Comparison of ENCODE assay signal across 11 mouse cellular contexts in the genomic region with DNA sequence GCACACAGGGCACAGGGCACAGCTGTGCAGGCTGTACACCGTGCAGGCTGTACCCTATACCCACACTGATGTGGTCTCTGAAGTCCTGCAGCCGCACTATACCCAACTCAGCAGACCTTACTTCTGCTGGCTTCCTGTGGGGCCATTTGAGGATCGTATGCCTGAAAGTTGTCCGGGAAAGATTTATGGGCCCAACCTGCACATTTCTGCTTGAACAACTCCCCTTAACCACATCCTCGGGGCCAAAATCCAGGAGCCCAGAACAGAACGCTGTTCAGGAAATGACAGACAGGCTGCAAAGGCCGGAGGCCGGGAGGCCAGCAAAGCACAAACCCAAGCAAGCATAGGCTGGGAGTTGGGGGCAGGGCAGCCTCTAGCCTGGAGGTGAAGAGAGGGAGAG. TPM values are rescaled to one million over a fixed set of nuclear protein-coding genes. Genes with fewer than 3 reads are reported as not detected.
A peak's percentile ranks its signal among the peaks of the same experiment; 100 is the strongest.
DNase-seq lines count a peak whose midpoint lies in the region; ATAC-seq lines count a peak whose summit lies in the region.
"Had no signal": no experiment of that assay in that cellular context is flagged by ENCODE, and none has a peak within 500 bp of the region (broad histone marks: within the 10 kb centered on the region; RNA-seq: fewer than 3 reads in every experiment).

No protein-coding gene starts in this region.

- no peaks in the 10 kb centered on the region for H3K36me3 ChIP-seq in liver, embryonic 12.5 days
- H3K36me3 ChIP-seq in forebrain, embryonic 14.5 days (ENCODE audit: control insufficient read depth, insufficient read depth, low read length): no peaks in the 10 kb centered on the region
- no peaks in the 10 kb centered on the region for H3K36me3 ChIP-seq in limb, embryonic 10.5 days
- H3K36me3 ChIP-seq in neural tube, embryonic 14.5 days (ENCODE audit: control insufficient read depth, insufficient read depth, low read length): no peaks in the 10 kb centered on the region
- H3K36me3 ChIP-seq: embryonic facial prominence, embryonic 15.5 days had no signal

- no peak overlapping the region for H3K27ac ChIP-seq in liver, embryonic 12.5 days
- peak overlapping the region; percentile 92 for H3K27ac ChIP-seq in forebrain, embryonic 14.5 days (ENCODE audit: low read depth, low read length)
- H3K27ac ChIP-seq in limb, embryonic 10.5 days: peak overlapping the region; percentile 75
- no peak overlapping the region for H3K27ac ChIP-seq in neural tube, embryonic 14.5 days (ENCODE audit: low read depth, low read length)
- H3K27ac ChIP-seq: embryonic facial prominence, embryonic 15.5 days had no signal

- no peak overlapping the region for H3K4me3 ChIP-seq in liver, embryonic 12.5 days
- no peak overlapping the region for H3K4me3 ChIP-seq in forebrain, embryonic 14.5 days (ENCODE audit: low read depth, low read length)
- no peak overlapping the region for H3K4me3 ChIP-seq in limb, embryonic 10.5 days
- no peak overlapping the region for H3K4me3 ChIP-seq in neural tube, embryonic 14.5 days (ENCODE audit: low read depth, low read length)
- H3K4me3 ChIP-seq: embryonic facial prominence, embryonic 15.5 days had no signal

- H3K4me2 ChIP-seq in liver, embryonic 12.5 days: no peak overlapping the region
- no peak overlapping the region for H3K4me2 ChIP-seq in forebrain, embryonic 14.5 days (ENCODE audit: low read length)
- no peak overlapping the region for H3K4me2 ChIP-seq in neural tube, embryonic 14.5 days (ENCODE audit: low read depth, low read length)
- H3K4me2 ChIP-seq: embryonic facial prominence, embryonic 15.5 days had no signal

- WGBS in liver, embryonic 12.5 days (ENCODE audit: insufficient replicate concordance): 19% methylated on average over 8 of the region's 8 CpGs
- WGBS in forebrain, embryonic 14.5 days: 19% methylated on average over 8 of the region's 8 CpGs
- 14% methylated on average over 8 of the region's 8 CpGs for WGBS in limb, embryonic 10.5 days
- WGBS in neural tube, embryonic 14.5 days: 11% methylated on average over 8 of the region's 8 CpGs

- no peak overlapping the region for H3K9ac ChIP-seq in liver, embryonic 12.5 days
- H3K9ac ChIP-seq in forebrain, embryonic 14.5 days (ENCODE audit: low read length): peak overlapping the region; percentile 4; the same call in 1 of the 2 replicates
- H3K9ac ChIP-seq in neural tube, embryonic 14.5 days (replicated peaks; ENCODE audit: low read depth, low read length): 0 out of 2 replicates have a peak overlapping the region, but pooled peaks have one; percentile 16
- H3K9ac ChIP-seq: embryonic facial prominence, embryonic 15.5 days had no signal

- peaks cover 31% of the 10 kb centered on the region for H3K27me3 ChIP-seq in liver, embryonic 12.5 days (replicated peaks)
- no peaks in the 10 kb centered on the region for H3K27me3 ChIP-seq in forebrain, embryonic 14.5 days (replicated peaks; ENCODE audit: control insufficient read depth, insufficient read depth, low read length)
- peaks cover 19% of the 10 kb centered on the region for H3K27me3 ChIP-seq in limb, embryonic 10.5 days (ENCODE audit: low read depth, poor library complexity, severe bottlenecking)
- no peaks in the 10 kb centered on the region for H3K27me3 ChIP-seq in neural tube, embryonic 14.5 days (ENCODE audit: control insufficient read depth, insufficient read depth, low read length)

- no peaks in the 10 kb centered on the region; the same call in 1 of the 2 replicates for H3K4me1 ChIP-seq in liver, embryonic 12.5 days
- H3K4me1 ChIP-seq in forebrain, embryonic 14.5 days (ENCODE audit: control insufficient read depth, insufficient read depth, low read length): peaks cover 51% of the 10 kb centered on the region
- H3K4me1 ChIP-seq in limb, embryonic 10.5 days: peaks cover 70% of the 10 kb centered on the region
- H3K4me1 ChIP-seq in neural tube, embryonic 14.5 days (ENCODE audit: control insufficient read depth, insufficient read depth, low read length): peaks cover 37% of the 10 kb centered on the region

- peak; percentile 19 for DNase-seq in liver
- no peak for DNase-seq in forebrain, embryonic 14.5 days (ENCODE audit: low spot score)
- DNase-seq in limb, embryonic 10.5 days (ENCODE audit: low spot score): peak; percentile 71
- no peak for DNase-seq in urinary bladder, adult 18-20 months (ENCODE audit: low spot score in 2 of 2)
- no peak for DNase-seq in right cerebral cortex, postnatal 25 days
- no peak for DNase-seq in B cell, adult 2 months
- DNase-seq: gastrocnemius, postnatal 36 days had no signal

- H3K9me3 ChIP-seq in liver, embryonic 12.5 days (replicated peaks): no peaks in the 10 kb centered on the region
- no peaks in the 10 kb centered on the region for H3K9me3 ChIP-seq in forebrain, embryonic 14.5 days (replicated peaks; ENCODE audit: control insufficient read depth, low read length)
- no peaks in the 10 kb centered on the region for H3K9me3 ChIP-seq in limb, embryonic 10.5 days (replicated peaks)
- H3K9me3 ChIP-seq in neural tube, embryonic 14.5 days (ENCODE audit: control insufficient read depth, low read length): no peaks in the 10 kb centered on the region
- H3K9me3 ChIP-seq: embryonic facial prominence, embryonic 15.5 days had no signal

- ATAC-seq in liver, embryonic 12.5 days: no peak
- ATAC-seq in forebrain, embryonic 14.5 days: no peak
- ATAC-seq in neural tube, embryonic 14.5 days (ENCODE audit: low read depth): no peak
- ATAC-seq: lung, postnatal 0 days had no signal

RNA-seq across cellular contexts. Expression of gene Rplp1, which starts 41.0 kb away (rescaled TPM):
- polyA plus RNA-seq in liver, embryonic 12.5 days (2016; fragmentation: Nextera tagmentation; extraction: Ambion mirVana): 1,190 and 1,274 TPM in 2 replicates
- polyA plus RNA-seq in forebrain, embryonic 14.5 days (2014; fragmentation: Nextera tagmentation; extraction: Ambion mirVana): 964 and 1,342 TPM in 2 replicates
- 1,122 and 1,351 TPM in 2 replicates for polyA plus RNA-seq in limb, embryonic 10.5 days (2016; fragmentation: Nextera tagmentation; extraction: Ambion mirVana)
- polyA plus RNA-seq in neural tube, embryonic 14.5 days (2014; fragmentation: Nextera tagmentation; extraction: Ambion mirVana): 964 and 1,031 TPM in 2 replicates

Comparison
In these comparisons a context has a peak if more than half of its experiments do, and no peak if none do; other contexts are left out.
1. DNase-seq: peak in liver (single experiment) and limb, embryonic 10.5 days (single experiment); none in forebrain, embryonic 14.5 days (single experiment), urinary bladder, adult 18-20 months (0 of 2), right cerebral cortex, postnatal 25 days (single experiment) and B cell, adult 2 months (0 of 2).
2. H3K27ac ChIP-seq: peak in forebrain, embryonic 14.5 days (single experiment) and limb, embryonic 10.5 days (single experiment); none in liver, embryonic 12.5 days (single experiment) and neural tube, embryonic 14.5 days (single experiment).